In the genomic region with DNA sequence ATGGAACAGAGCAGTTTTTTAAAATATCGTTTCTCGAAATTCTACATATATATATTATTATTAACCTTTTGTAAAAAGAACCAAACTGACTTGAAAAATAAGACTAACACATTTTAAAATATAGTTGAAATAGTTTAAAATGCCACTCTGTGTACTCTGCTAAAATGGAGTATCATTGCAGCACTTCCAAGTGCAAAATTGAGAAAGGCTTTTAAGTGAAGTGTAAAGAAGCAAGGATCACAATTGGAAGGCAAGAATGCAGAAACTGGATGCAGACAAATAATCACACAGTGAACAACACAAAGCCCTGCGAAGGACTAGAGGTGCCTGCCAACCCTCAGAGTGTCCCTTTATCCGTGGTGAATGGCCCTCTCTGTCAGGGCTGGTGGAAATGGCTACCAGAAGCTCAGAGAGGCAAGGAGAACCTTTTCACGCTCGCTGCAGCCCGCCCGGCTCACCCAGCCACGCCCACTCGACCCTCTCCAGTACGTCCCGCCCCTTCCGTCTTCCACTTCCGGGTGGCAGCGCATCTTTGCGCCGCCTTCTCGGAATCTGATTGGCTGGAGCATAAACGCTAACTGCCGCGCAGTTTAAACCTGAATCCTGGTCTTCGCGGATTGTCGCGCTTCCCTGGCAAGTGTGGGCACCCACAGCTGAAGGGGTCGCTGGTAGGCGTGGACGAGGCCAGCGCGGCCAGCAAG, we compare ENCODE assay signal across 8 mouse cellular contexts. TPM values are rescaled to one million over a fixed set of nuclear protein-coding genes. Genes with fewer than 3 reads are reported as not detected.
DNase-seq lines count a peak whose midpoint lies in the region; ATAC-seq and TF ChIP-seq lines count a peak whose summit lies in the region.

A gene (plus strand): TSS at position 540 of the 701 bp plus-strand sequence.

- TF ChIP-seq EP300 in heart, postnatal 0 days (IDR thresholded peaks at IDR 0.05; ENCODE audit: low read depth) = no peak

- H3K4me3 ChIP-seq in E14TG2a.4 (replicated peaks; ENCODE audit: low read length) = peak within 1 kb of the TSS; percentile 97
- peak within 1 kb of the TSS; percentile 89 for H3K4me3 ChIP-seq in forebrain, embryonic 12.5 days (replicated peaks)
- peak within 1 kb of the TSS; percentile 77 for H3K4me3 ChIP-seq in heart, postnatal 0 days (ENCODE audit: low read depth, low read length)
- peak within 1 kb of the TSS; percentile 90 for H3K4me3 ChIP-seq in liver, embryonic 16.5 days (ENCODE audit: low read depth, low read length)
- peak within 1 kb of the TSS; percentile 68 for H3K4me3 ChIP-seq in neural tube, embryonic 13.5 days
- H3K4me3 ChIP-seq in testis, adult 2 months (ENCODE audit: control insufficient read depth, low read depth, low read length) = peak within 1 kb of the TSS; percentile 95

- H3K36me3 ChIP-seq in E14TG2a.4 (ENCODE audit: insufficient read depth, low read length) = peaks cover 22% of the 10 kb centered on the region
- no peaks in the 10 kb centered on the region; the same call in 1 of the 2 replicates for H3K36me3 ChIP-seq in forebrain, embryonic 12.5 days (replicated peaks)
- 0 out of 2 replicates have a peak, but pooled peaks cover 4% of the 10 kb centered on the region for H3K36me3 ChIP-seq in heart, postnatal 0 days (replicated peaks; ENCODE audit: control insufficient read depth, insufficient read depth, low read length)
- H3K36me3 ChIP-seq in liver, embryonic 16.5 days (ENCODE audit: control insufficient read depth, insufficient read depth) = no peaks in the 10 kb centered on the region
- H3K36me3 ChIP-seq in neural tube, embryonic 13.5 days = no peaks in the 10 kb centered on the region
- H3K36me3 ChIP-seq in testis, adult 2 months (ENCODE audit: control insufficient read depth, insufficient read depth, low read length) = no peaks in the 10 kb centered on the region

- no peaks in the 10 kb centered on the region for H3K27me3 ChIP-seq in E14TG2a.4 (ENCODE audit: insufficient read depth, low read length)
- no peaks in the 10 kb centered on the region for H3K27me3 ChIP-seq in forebrain, embryonic 12.5 days
- H3K27me3 ChIP-seq in heart, postnatal 0 days (ENCODE audit: control insufficient read depth, insufficient read depth, low read length) = no peaks in the 10 kb centered on the region
- no peaks in the 10 kb centered on the region for H3K27me3 ChIP-seq in liver, embryonic 16.5 days (ENCODE audit: control insufficient read depth, insufficient read depth, low read depth, low read length)
- no peaks in the 10 kb centered on the region for H3K27me3 ChIP-seq in neural tube, embryonic 13.5 days
- H3K27me3 ChIP-seq in testis, adult 2 months (ENCODE audit: control insufficient read depth, insufficient read depth, low read length) = no peaks in the 10 kb centered on the region

- H3K9ac ChIP-seq in forebrain, embryonic 12.5 days = peak within 1 kb of the TSS; percentile 77
- peak within 1 kb of the TSS; percentile 68 for H3K9ac ChIP-seq in heart, postnatal 0 days (replicated peaks; ENCODE audit: low read depth, low read length)
- peak within 1 kb of the TSS; percentile 89 for H3K9ac ChIP-seq in liver, embryonic 16.5 days (ENCODE audit: low read depth, low read length)
- H3K9ac ChIP-seq in neural tube, embryonic 13.5 days = peak within 1 kb of the TSS; percentile 75

- peak within 1 kb of the TSS; percentile 89 for H3K27ac ChIP-seq in forebrain, embryonic 12.5 days
- peak within 1 kb of the TSS; percentile 70 for H3K27ac ChIP-seq in heart, postnatal 0 days (ENCODE audit: low read depth)
- peak within 1 kb of the TSS; percentile 82 for H3K27ac ChIP-seq in liver, embryonic 16.5 days (ENCODE audit: low read length)
- H3K27ac ChIP-seq in neural tube, embryonic 13.5 days (replicated peaks) = peak within 1 kb of the TSS; percentile 89
- H3K27ac ChIP-seq in testis, adult 2 months (ENCODE audit: control insufficient read depth, insufficient read depth, low read depth, low read length) = peak within 1 kb of the TSS; percentile 93

- peak; percentile 98 for ATAC-seq in forebrain, embryonic 12.5 days (ENCODE audit: low FRiP score)
- ATAC-seq in heart, postnatal 0 days (ENCODE audit: insufficient read depth, low read depth) = peak; percentile 98
- ATAC-seq in liver, embryonic 16.5 days (ENCODE audit: low read depth) = peak; percentile 96
- ATAC-seq in neural tube, embryonic 13.5 days (ENCODE audit: low read depth) = peak; percentile 99

- TF ChIP-seq POLR2A in testis, adult 2 months (IDR thresholded peaks at IDR 0.05; ENCODE audit: control insufficient read depth, low read depth, low read length) = peak; percentile 88

- H3K4me1 ChIP-seq in E14TG2a.4 (replicated peaks; ENCODE audit: low read depth, low read length) = peaks cover 41% of the 10 kb centered on the region
- peaks cover 17% of the 10 kb centered on the region for H3K4me1 ChIP-seq in forebrain, embryonic 12.5 days
- H3K4me1 ChIP-seq in heart, postnatal 0 days (ENCODE audit: control insufficient read depth, insufficient read depth) = peaks cover 17% of the 10 kb centered on the region
- H3K4me1 ChIP-seq in liver, embryonic 16.5 days (ENCODE audit: control insufficient read depth, low read depth, low read length) = peaks cover 8% of the 10 kb centered on the region
- peaks cover 18% of the 10 kb centered on the region for H3K4me1 ChIP-seq in neural tube, embryonic 13.5 days (replicated peaks)
- peaks cover 8% of the 10 kb centered on the region for H3K4me1 ChIP-seq in testis, adult 2 months (ENCODE audit: control insufficient read depth, insufficient read depth, low read length)

- peak; percentile 93 for DNase-seq in c-Kit-positive CD71-positive TER-119-positive erythroid progenitor cells, embryonic 14.5 days (ENCODE audit: low spot score)
- DNase-seq in heart, postnatal 0 days (ENCODE audit: low spot score) = peak; percentile 97
- DNase-seq in kidney, postnatal 4 days = peak; percentile 95 to 97

- H3K4me2 ChIP-seq in forebrain, embryonic 12.5 days = peak within 1 kb of the TSS; percentile 82
- H3K4me2 ChIP-seq in heart, postnatal 0 days (ENCODE audit: low read depth, low read length) = peak within 1 kb of the TSS; percentile 84
- peak within 1 kb of the TSS; percentile 81 for H3K4me2 ChIP-seq in liver, embryonic 16.5 days (ENCODE audit: low read depth, low read length)
- H3K4me2 ChIP-seq in neural tube, embryonic 13.5 days = peak within 1 kb of the TSS; percentile 94

- 6% methylated on average over 30 of the region's 30 CpGs for WGBS in forebrain, embryonic 12.5 days
- 6% methylated on average over 30 of the region's 30 CpGs for WGBS in heart, postnatal 0 days
- 5% methylated on average over 30 of the region's 30 CpGs for WGBS in liver, embryonic 16.5 days (ENCODE audit: insufficient replicate concordance)
- 6% methylated on average over 30 of the region's 30 CpGs for WGBS in neural tube, embryonic 13.5 days

- no peaks in the 10 kb centered on the region for H3K9me3 ChIP-seq in E14TG2a.4 (ENCODE audit: low read length)
- no peaks in the 10 kb centered on the region for H3K9me3 ChIP-seq in forebrain, embryonic 12.5 days
- H3K9me3 ChIP-seq in heart, postnatal 0 days (replicated peaks; ENCODE audit: control insufficient read depth, low read length) = no peaks in the 10 kb centered on the region
- H3K9me3 ChIP-seq in liver, embryonic 16.5 days (replicated peaks; ENCODE audit: control insufficient read depth, low read length) = no peaks in the 10 kb centered on the region
- H3K9me3 ChIP-seq in neural tube, embryonic 13.5 days = no peaks in the 10 kb centered on the region

- no peak for TF ChIP-seq CTCF in E14TG2a.4 (conservative IDR thresholded peaks at IDR 0.05; ENCODE audit: low read length)
- TF ChIP-seq CTCF in heart, postnatal 0 days (IDR thresholded peaks at IDR 0.05; ENCODE audit: low read depth) = no peak
- TF ChIP-seq CTCF in testis, adult 2 months (IDR thresholded peaks at IDR 0.05; ENCODE audit: control insufficient read depth, insufficient read depth, insufficient replicate concordance, low read depth, low read length) = no peak

RNA-seq across cellular contexts. Expression of the gene that starts here (rescaled TPM):
- 26.8 and 29.3 TPM in 2 replicates for polyA plus RNA-seq in forebrain, embryonic 12.5 days (2016; fragmentation: Nextera tagmentation; extraction: Ambion mirVana)
- total RNA-seq in heart, postnatal 0 days (2014; rRNA removed; ENCODE audit: low replicate concordance) = 11.4 and 13.7 TPM in 2 replicates
- 6.9 and 7.1 TPM in 2 replicates for polyA plus RNA-seq in heart, postnatal 0 days (2015; fragmentation: Nextera tagmentation; extraction: Ambion mirVana)
- polyA plus RNA-seq in liver, embryonic 16.5 days (2015; fragmentation: Nextera tagmentation; extraction: Ambion mirVana) = 7.4 and 8.4 TPM in 2 replicates
- 3.3 and 4.9 TPM in 2 replicates for polyA plus RNA-seq in neural tube, embryonic 13.5 days (2015; fragmentation: Nextera tagmentation; extraction: Ambion mirVana)
- polyA plus RNA-seq in testis, adult 2 months (2012; rRNA removed) = 3.7 and 4.2 TPM in 2 replicates

Comparison
In these comparisons a context has a peak if more than half of its experiments do, and no peak if none do; other contexts are left out.
1. Peak in every context shown above with its lines: DNase-seq, ATAC-seq, H3K4me3 ChIP-seq and H3K27ac ChIP-seq.